Mouse (Mus musculus) hindbrain, embryonic 16.5 days (tissue): Measurements from ENCODE around the gene Tiparp. TPM values are rescaled to one million over a fixed set of nuclear protein-coding genes. Genes with fewer than 3 reads are reported as not detected.

ENCODE experiments used
- ATAC-seq: fragments of 200-750 bp; cut with Nextera tagmentation; 2 replicates; pipeline ENCODE4 v1.8.0; 2017; ENCODE audit warnings: moderate TSS enrichment, moderate library complexity
- H3K27ac ChIP-seq: fragments of 300-500 bp; sonication (generic); 2 replicates; pipeline ENCODE4 v1.5.1; 2014; ENCODE audit warnings: low read depth, mild to moderate bottlenecking, control low read depth, low read length, moderate library complexity
- H3K27me3 ChIP-seq: fragments of 300-500 bp; sonication (generic); replicated peaks from 2 replicates; pipeline ENCODE4 v1.6.1; 2014; ENCODE audit warnings: low read length; ENCODE audit not compliant: control insufficient read depth, insufficient read depth
- H3K36me3 ChIP-seq: fragments of 300-500 bp; sonication (generic); 2 replicates; pipeline ENCODE4 v1.6.1; 2014; ENCODE audit warnings: mild to moderate bottlenecking, low read length, moderate library complexity, mixed read lengths; ENCODE audit not compliant: control insufficient read depth, insufficient read depth
- H3K4me1 ChIP-seq: fragments of 300-500 bp; sonication (generic); 2 replicates; pipeline ENCODE4 v1.6.1; 2014; ENCODE audit warnings: low read depth, low read length; ENCODE audit not compliant: control insufficient read depth, insufficient read depth
- H3K4me2 ChIP-seq: fragments of 300-500 bp; sonication (generic); 2 replicates; pipeline ENCODE4 v1.6.1; 2014; ENCODE audit warnings: mild to moderate bottlenecking, low read length, control low read depth, moderate library complexity
- H3K4me3 ChIP-seq: fragments of 300-500 bp; sonication (generic); 2 replicates; pipeline ENCODE4 v1.5.1; 2014; ENCODE audit warnings: mild to moderate bottlenecking, low read length, control low read depth, moderate library complexity
- H3K9ac ChIP-seq: fragments of 300-500 bp; sonication (generic); 2 replicates; pipeline ENCODE4 v1.6.1; 2014; ENCODE audit warnings: low read depth, mild to moderate bottlenecking, control low read depth, low read length, moderate library complexity
- H3K9me3 ChIP-seq: fragments of 300-500 bp; sonication (generic); 2 replicates; pipeline ENCODE4 v1.6.1; 2014; ENCODE audit warnings: mild to moderate bottlenecking, low read length, moderate library complexity; ENCODE audit not compliant: control insufficient read depth
- WGBS: fragments of 180-500 bp; shearing (Covaris S2); extraction: QIAGEN DNeasy Blood & Tissue Kit; methylation state at CpG from one replicate; pipeline ENCODE4 v1.1.7; 2014; 5-methylcytosine and 5-hydroxymethylcytosine counted together
- polyA plus RNA-seq: library from polyadenylated mRNA; unstranded; fragments of >200 nt; fragmentation: Nextera tagmentation; extraction: Ambion mirVana; gene quantifications from 2 replicates; pipeline ENCODE4 v1.2.1, GENCODE M21; 2015

Tiparp gene
- polyA plus RNA-seq, 1 experiment from 2014 or later, result 34.8 TPM

- ATAC-seq, result peak; percentile 61
- H3K4me2 ChIP-seq, result peak overlapping the region; percentile 71
- no peaks in the 10 kb centered on the region for H3K36me3 ChIP-seq
- peak overlapping the region; percentile 36 for H3K4me3 ChIP-seq
- H3K9ac ChIP-seq, result peak overlapping the region; percentile 59
- H3K27me3 ChIP-seq, result no peaks in the 10 kb centered on the region; the same call in 1 of the 2 replicates
- H3K9me3 ChIP-seq, result no peaks in the 10 kb centered on the region
- 28% methylated on average over 16 of the region's 16 CpGs for WGBS
- H3K4me1 ChIP-seq, result peaks cover 10% of the 10 kb centered on the region
- H3K27ac ChIP-seq, result no peak overlapping the region
Measured at GRCm38 (mm10) chr3:65585823-65586482, 57.7 kb downstream of the Tiparp start.

GRCm38 (mm10) chr3:65586483-65586905 is 58.3 kb downstream of the Tiparp start:
- WGBS, result 3% methylated on average over 16 of the region's 16 CpGs
- Histone ChIP-seq H3K9ac (peak overlapping the region; percentile 59), H3K36me3 (no peaks in the 10 kb centered on the region), H3K27ac (0 out of 2 replicates have a peak overlapping the region, but pooled peaks have one; percentile 29), H3K9me3 (no peaks in the 10 kb centered on the region), H3K4me1 (peaks cover 10% of the 10 kb centered on the region), H3K27me3 (no peaks in the 10 kb centered on the region; the same call in 1 of the 2 replicates), H3K4me3 (peak overlapping the region; percentile 36), H3K4me2 (peak overlapping the region; percentile 71)
- peak; percentile 90 for ATAC-seq

GRCm38 (mm10) chr3:65586966-65587365 is 58.8 kb downstream of the Tiparp start:
- Histone ChIP-seq H3K9ac (no peak overlapping the region; the same call in 1 of the 2 replicates), H3K36me3 (no peaks in the 10 kb centered on the region), H3K4me1 (peaks cover 10% of the 10 kb centered on the region), H3K27ac (no peak overlapping the region), H3K4me2 (peak overlapping the region; percentile 71), H3K27me3 (no peaks in the 10 kb centered on the region; the same call in 1 of the 2 replicates), H3K9me3 (no peaks in the 10 kb centered on the region), H3K4me3 (no peak overlapping the region)
- peak; percentile 27; the same call in 1 of the 2 replicates for ATAC-seq
- 68% methylated on average over 2 of the region's 2 CpGs for WGBS

- Histone ChIP-seq H3K27me3 (no peaks in the 10 kb centered on the region; the same call in 1 of the 2 replicates), H3K9ac (no peak overlapping the region), H3K4me2 (no peak overlapping the region), H3K36me3 (no peaks in the 10 kb centered on the region), H3K4me3 (no peak overlapping the region), H3K9me3 (no peaks in the 10 kb centered on the region), H3K4me1 (peaks cover 10% of the 10 kb centered on the region), H3K27ac (no peak overlapping the region)
- ATAC-seq, result no peak
- 78% methylated on average over 3 of the region's 3 CpGs for WGBS
Measured at GRCm38 (mm10) chr3:65588424-65588823, 60.2 kb downstream of the Tiparp start.

DNA sequence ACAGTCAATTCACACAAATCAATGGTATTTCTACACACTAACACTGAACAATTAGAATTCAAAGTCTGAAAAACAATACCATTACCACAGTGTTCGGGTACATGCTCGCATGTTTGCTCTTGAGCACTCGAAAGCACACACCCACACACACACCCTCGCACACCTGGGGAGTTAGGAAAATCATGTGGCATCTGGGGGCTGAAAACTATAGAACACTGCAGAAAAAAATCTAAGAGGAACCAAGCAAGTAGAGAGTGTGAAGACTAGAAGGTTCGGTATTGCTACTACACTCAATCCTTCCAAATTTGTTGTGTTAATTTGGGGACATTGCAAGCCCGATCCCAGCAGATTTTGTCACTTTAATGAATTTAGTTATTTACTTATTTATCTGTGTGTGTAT is 64.6 kb downstream of the Tiparp start:
- H3K9ac ChIP-seq, result no peak overlapping the region
- no peak overlapping the region for H3K27ac ChIP-seq
- H3K36me3 ChIP-seq, result no peaks in the 10 kb centered on the region
- no peak for ATAC-seq
- WGBS, result 96% methylated on average over 6 of the region's 6 CpGs
- H3K4me1 ChIP-seq, result no peaks in the 10 kb centered on the region
- no peaks in the 10 kb centered on the region for H3K27me3 ChIP-seq
- no peak overlapping the region for H3K4me2 ChIP-seq
- H3K9me3 ChIP-seq, result no peaks in the 10 kb centered on the region
- H3K4me3 ChIP-seq, result no peak overlapping the region

DNA sequence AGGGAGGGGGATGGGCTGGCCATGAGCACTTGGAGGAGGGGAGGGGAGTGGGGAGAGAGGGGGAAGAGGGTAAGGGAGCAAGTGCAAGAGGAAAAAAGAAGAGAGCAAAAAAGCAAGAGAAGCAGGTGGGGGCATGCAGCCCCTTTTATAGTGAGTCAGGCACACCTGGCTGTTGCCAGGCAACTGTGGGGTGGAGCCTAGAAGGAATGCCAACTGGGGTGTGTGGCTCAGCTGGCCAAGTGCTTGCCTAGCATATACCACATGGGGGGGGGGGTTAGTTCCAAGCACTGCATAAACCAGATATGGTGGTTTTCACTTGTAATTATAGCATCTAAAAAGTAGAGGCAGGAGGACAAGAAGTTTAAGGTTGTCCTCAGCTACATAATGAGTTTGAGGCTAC is 66.3 kb downstream of the Tiparp start:
- H3K27ac ChIP-seq, result no peak overlapping the region
- H3K9ac ChIP-seq, result no peak overlapping the region
- ATAC-seq, result no peak
- no peak overlapping the region for H3K4me3 ChIP-seq
- no peaks in the 10 kb centered on the region for H3K36me3 ChIP-seq
- no peaks in the 10 kb centered on the region for H3K4me1 ChIP-seq
- H3K27me3 ChIP-seq, result no peaks in the 10 kb centered on the region
- no peak overlapping the region for H3K4me2 ChIP-seq
- H3K9me3 ChIP-seq, result no peaks in the 10 kb centered on the region

DNA sequence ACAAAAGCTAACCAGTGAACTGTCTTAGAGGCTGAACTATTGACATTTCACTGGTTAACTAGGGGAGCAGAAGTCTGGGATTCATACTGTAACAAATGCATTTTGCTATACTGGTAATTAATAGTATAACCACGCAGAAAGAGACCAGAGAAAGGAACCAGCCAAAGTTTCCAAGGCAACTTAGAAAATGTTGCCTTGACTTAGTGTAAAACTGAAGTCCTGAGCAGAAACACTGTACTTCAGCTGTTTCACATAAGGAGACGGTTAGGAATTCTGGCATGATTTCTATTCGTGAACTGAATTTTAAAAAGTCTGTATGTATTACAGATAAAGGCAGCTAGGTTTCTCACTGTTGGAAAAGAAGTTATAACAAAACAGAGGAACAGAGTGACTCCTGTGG is 67.0 kb downstream of the Tiparp start:
- H3K36me3 ChIP-seq, result no peaks in the 10 kb centered on the region
- no peaks in the 10 kb centered on the region for H3K27me3 ChIP-seq
- ATAC-seq, result no peak
- no peak overlapping the region for H3K4me2 ChIP-seq
- H3K4me1 ChIP-seq, result no peaks in the 10 kb centered on the region
- no peaks in the 10 kb centered on the region for H3K9me3 ChIP-seq
- H3K27ac ChIP-seq, result no peak overlapping the region
- WGBS, result 62% methylated on average over 3 of the region's 3 CpGs
- no peak overlapping the region for H3K9ac ChIP-seq
- no peak overlapping the region for H3K4me3 ChIP-seq

GRCm38 (mm10) chr3:65598071-65598830 is 70.0 kb downstream of the Tiparp start:
- 54% methylated on average over 7 of the region's 7 CpGs for WGBS
- Histone ChIP-seq H3K4me2 (no peak overlapping the region), H3K9ac (no peak overlapping the region), H3K27ac (no peak overlapping the region), H3K27me3 (no peaks in the 10 kb centered on the region), H3K36me3 (no peaks in the 10 kb centered on the region), H3K4me3 (no peak overlapping the region), H3K4me1 (no peaks in the 10 kb centered on the region), H3K9me3 (no peaks in the 10 kb centered on the region)
- no peak for ATAC-seq

GRCm38 (mm10) chr3:65599151-65599550 is 70.9 kb downstream of the Tiparp start:
- H3K4me2 ChIP-seq, result no peak overlapping the region
- no peak for ATAC-seq
- no peaks in the 10 kb centered on the region for H3K4me1 ChIP-seq
- no peak overlapping the region for H3K4me3 ChIP-seq
- no peaks in the 10 kb centered on the region for H3K36me3 ChIP-seq
- no peaks in the 10 kb centered on the region for H3K9me3 ChIP-seq
- no peak overlapping the region for H3K27ac ChIP-seq
- no peak overlapping the region for H3K9ac ChIP-seq
- 86% methylated on average over 6 of the region's 6 CpGs for WGBS
- H3K27me3 ChIP-seq, result no peaks in the 10 kb centered on the region
